Mouse (Mus musculus) neural tube, embryonic 12.5 days (tissue): ENCODE data around the gene Pnkp. TPM values are rescaled to one million over a fixed set of nuclear protein-coding genes. Genes with fewer than 3 reads are reported as not detected.

ENCODE experiments used
- ATAC-seq: fragments of 200-750 bp; cut with Nextera tagmentation; 2 replicates; pipeline ENCODE4 v1.8.0; 2017; ENCODE audit warnings: low read depth, mild to moderate bottlenecking, moderate TSS enrichment, moderate library complexity; ENCODE audit not compliant: low FRiP score
- H3K27ac ChIP-seq: fragments of 300-500 bp; sonication (generic); 2 replicates; pipeline ENCODE4 v1.5.1; 2016
- H3K27me3 ChIP-seq: fragments of 300-500 bp; sonication (generic); replicated peaks from 2 replicates; pipeline ENCODE4 v1.6.1; 2016; ENCODE audit warnings: mild to moderate bottlenecking
- H3K36me3 ChIP-seq: fragments of 300-500 bp; sonication (generic); 2 replicates; pipeline ENCODE4 v1.6.1; 2016; ENCODE audit warnings: mild to moderate bottlenecking
- H3K4me1 ChIP-seq: fragments of 300-500 bp; sonication (generic); 2 replicates; pipeline ENCODE4 v1.6.1; 2016
- H3K4me2 ChIP-seq: fragments of 300-500 bp; sonication (generic); replicated peaks from 2 replicates; pipeline ENCODE4 v1.6.1; 2016; ENCODE audit warnings: mild to moderate bottlenecking
- H3K4me3 ChIP-seq: fragments of 300-500 bp; sonication (generic); 2 replicates; pipeline ENCODE4 v1.5.1; 2016
- H3K9ac ChIP-seq: fragments of 300-500 bp; sonication (generic); 2 replicates; pipeline ENCODE4 v1.6.1; 2016; ENCODE audit warnings: mild to moderate bottlenecking
- H3K9me3 ChIP-seq: fragments of 300-500 bp; sonication (generic); 2 replicates; pipeline ENCODE4 v1.6.1; 2016; ENCODE audit warnings: mild to moderate bottlenecking
- WGBS: fragments of 180-500 bp; shearing (Covaris S2); methylation state at CpG from one replicate; pipeline ENCODE4 v1.1.7; 2016; 5-methylcytosine and 5-hydroxymethylcytosine counted together
- microRNA counts: library from miRNA; unstranded; fragments of <30 nt; microRNA quantifications from one replicate; lab custom pipeline; 2017
- microRNA-seq: library from miRNA; unstranded; fragments of <30 nt; microRNA quantifications from one replicate; pipeline ENCODE4, GENCODE M21; 2017
- polyA plus RNA-seq: library from polyadenylated mRNA; unstranded; fragments of >200 nt; fragmentation: Nextera tagmentation; extraction: Ambion mirVana; gene quantifications from 2 replicates; pipeline ENCODE4 v1.2.1, GENCODE M21; 2016

The Pnkp gene
- polyA plus RNA-seq, 1 experiment from 2014 or later = 39.3 TPM

- Histone ChIP-seq H3K27ac (no peak overlapping the region), H3K36me3 (peaks cover 68% of the 10 kb centered on the region), H3K9ac (no peak overlapping the region), H3K27me3 (no peaks in the 10 kb centered on the region), H3K4me1 (peaks cover 34% of the 10 kb centered on the region), H3K9me3 (no peaks in the 10 kb centered on the region), H3K4me2 (no peak overlapping the region), H3K4me3 (no peak overlapping the region)
- ATAC-seq = no peak
- 93% methylated on average over 11 of the region's 11 CpGs for WGBS
Measured at GRCm38 (mm10) chr7:44900632-44901031, 43.7 kb downstream of the Pnkp start.

DNA sequence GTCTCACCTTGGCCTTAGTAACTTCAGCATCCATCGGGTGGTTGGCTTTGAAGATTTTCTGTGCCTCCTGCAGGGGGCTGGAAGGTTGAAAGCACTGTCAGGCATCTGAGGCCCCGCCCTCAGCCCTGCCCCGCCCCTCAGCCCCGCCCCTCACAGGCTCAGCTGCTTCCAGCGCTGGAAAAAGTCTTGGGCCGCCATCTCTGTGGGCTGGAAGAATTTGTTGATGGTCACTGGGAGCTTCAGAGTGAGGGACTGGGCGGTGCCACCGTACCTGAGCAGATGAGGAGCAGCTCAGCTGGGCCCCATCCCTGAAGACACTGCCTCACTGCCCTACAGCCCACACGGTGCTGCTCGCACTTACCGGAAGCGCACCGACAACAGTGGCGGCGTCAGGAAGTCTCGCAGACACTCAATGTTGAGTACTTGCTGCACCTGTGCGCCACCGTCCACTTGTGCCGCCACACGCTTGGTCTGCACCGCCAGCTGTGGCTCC is 44.3 kb downstream of the Pnkp start:
- Histone ChIP-seq H3K9me3 (no peaks in the 10 kb centered on the region), H3K4me2 (peak overlapping the region; percentile 51), H3K4me1 (peaks cover 33% of the 10 kb centered on the region), H3K27ac (no peak overlapping the region), H3K36me3 (peaks cover 74% of the 10 kb centered on the region), H3K4me3 (0 out of 2 replicates have a peak overlapping the region, but pooled peaks have one; percentile 20), H3K9ac (peak overlapping the region; percentile 5; the same call in 1 of the 2 replicates), H3K27me3 (no peaks in the 10 kb centered on the region)
- WGBS = 23% methylated on average over 21 of the region's 21 CpGs
- ATAC-seq = no peak

GRCm38 (mm10) chr7:44905430-44905829 is 48.5 kb downstream of the Pnkp start:
- H3K27me3 ChIP-seq = no peaks in the 10 kb centered on the region
- no peaks in the 10 kb centered on the region for H3K9me3 ChIP-seq
- H3K4me1 ChIP-seq = peaks cover 11% of the 10 kb centered on the region
- 95% methylated on average over 20 of the region's 20 CpGs for WGBS
- peaks cover 94% of the 10 kb centered on the region for H3K36me3 ChIP-seq
- H3K27ac ChIP-seq = no peak overlapping the region
- H3K9ac ChIP-seq = no peak overlapping the region
- no peak overlapping the region for H3K4me2 ChIP-seq
- ATAC-seq = no peak
- H3K4me3 ChIP-seq = no peak overlapping the region

DNA sequence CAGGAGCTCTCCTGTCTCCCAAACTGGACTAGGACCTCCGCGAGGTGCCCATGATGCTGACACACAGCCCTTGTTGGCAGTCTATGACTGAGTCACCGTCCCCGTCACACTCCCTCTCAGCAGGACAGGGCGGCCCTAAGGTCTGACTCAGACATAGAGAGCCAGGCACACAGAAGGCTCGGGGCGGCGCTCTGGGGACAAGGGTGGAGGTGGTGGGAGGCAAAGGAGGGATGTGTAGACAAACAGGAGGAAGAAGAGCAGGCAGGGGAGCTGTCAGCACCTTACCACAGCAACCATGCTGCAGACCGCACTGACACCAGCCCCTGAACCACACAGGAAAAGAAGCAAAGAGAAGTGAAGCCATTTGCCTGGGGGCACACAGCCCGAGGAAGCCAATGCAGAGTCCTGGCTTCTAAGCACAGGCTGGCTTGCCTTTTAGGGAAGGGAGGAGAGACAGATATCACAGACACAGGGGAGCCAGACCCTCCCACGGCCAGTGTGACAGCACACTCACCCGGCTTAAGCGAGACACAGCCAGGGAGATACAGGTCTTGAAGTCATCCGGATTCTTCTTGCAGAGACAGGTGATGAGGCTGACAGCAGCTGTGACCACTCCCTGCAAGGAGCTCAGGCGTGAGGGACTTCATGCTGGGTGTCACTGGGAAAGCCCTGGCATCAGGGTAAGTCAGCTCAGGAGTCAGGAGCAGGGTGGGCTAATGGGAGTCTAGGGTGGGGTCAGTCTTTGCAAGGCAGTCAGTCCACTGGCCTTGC is 52.0 kb downstream of the Pnkp start:
- no peak overlapping the region for H3K4me3 ChIP-seq
- H3K27ac ChIP-seq = no peak overlapping the region

More for the DNA sequence above, 52.0 kb downstream of the Pnkp start:
- Histone ChIP-seq H3K4me1 (no peaks in the 10 kb centered on the region), H3K9ac (no peak overlapping the region), H3K4me2 (no peak overlapping the region), H3K9me3 (no peaks in the 10 kb centered on the region), H3K27me3 (no peaks in the 10 kb centered on the region), H3K36me3 (peaks cover 90% of the 10 kb centered on the region)
- ATAC-seq = no peak
- WGBS = 92% methylated on average over 15 of the region's 15 CpGs

MicroRNAs encoded within 50 kb of the gene (microRNA counts, 519-probe panel; counts per million panel counts)
- 342 counts per million, percentile 67 among the panel's probes with 10 or more counts for microRNA mmu-miR-707 (lab: Ali Mortazavi, UCI)

Small RNA genes lying within 50 kb of the gene (microRNA-seq; reads per million reads assigned to microRNA genes)
- gene Mir707 = not detected

Other genes starting within 250 kb of the Pnkp start
- 2.5 and 3.4 TPM in 2 replicates for gene Myh14, start 186.3 kb upstream of the Pnkp start, polyA plus RNA-seq
- not detected in 2 replicates for gene Izumo2, start 148.4 kb upstream of the Pnkp start, polyA plus RNA-seq
- gene Vrk3, start 108.7 kb upstream of the Pnkp start, polyA plus RNA-seq = 35.2 and 37.8 TPM in 2 replicates
- 1.5 and 2.0 TPM in 2 replicates for gene Zfp473, start 106.1 kb upstream of the Pnkp start, polyA plus RNA-seq
- 71.3 and 74.7 TPM in 2 replicates for gene Nup62, start 41.1 kb upstream of the Pnkp start, polyA plus RNA-seq
- gene Il4i1, start 40.8 kb upstream of the Pnkp start, polyA plus RNA-seq = 1.5 and 1.6 TPM in 2 replicates
- gene Atf5, start 40.5 kb upstream of the Pnkp start, polyA plus RNA-seq = 4.8 and 5.1 TPM in 2 replicates
- gene Akt1s1, start 8.1 kb upstream of the Pnkp start, polyA plus RNA-seq = 108 and 116 TPM in 2 replicates
- 95.4 and 101 TPM in 2 replicates for gene Tbc1d17, start 8.1 kb upstream of the Pnkp start, polyA plus RNA-seq
- 630 and 637 TPM in 2 replicates for gene Ptov1, start 12.6 kb downstream of the Pnkp start, polyA plus RNA-seq
- gene Med25, start 35.6 kb downstream of the Pnkp start, polyA plus RNA-seq = 156 and 158 TPM in 2 replicates
- 17.7 and 19.1 TPM in 2 replicates for gene Fuz, start 38.9 kb downstream of the Pnkp start, polyA plus RNA-seq
- 97.9 and 100 TPM in 2 replicates for gene Ap2a1, start 72.4 kb downstream of the Pnkp start, polyA plus RNA-seq
- gene Tsks, start 86.1 kb downstream of the Pnkp start, polyA plus RNA-seq = 0.14 TPM in 1 of 2 replicates, not detected in the other
- gene Cpt1c, start 117.7 kb downstream of the Pnkp start, polyA plus RNA-seq = 39.7 and 44.1 TPM in 2 replicates
- gene Prmt1, start 129.4 kb downstream of the Pnkp start, polyA plus RNA-seq = 595 and 646 TPM in 2 replicates
- gene Irf3, start 140.5 kb downstream of the Pnkp start, polyA plus RNA-seq = 71.0 and 73.4 TPM in 2 replicates
- 41.1 and 42.9 TPM in 2 replicates for gene Bcl2l12, start 141.6 kb downstream of the Pnkp start, polyA plus RNA-seq
- gene Scaf1, start 159.2 kb downstream of the Pnkp start, polyA plus RNA-seq = 47.2 and 47.3 TPM in 2 replicates
- 16.8 and 18.4 TPM in 2 replicates for gene Rras, start 160.8 kb downstream of the Pnkp start, polyA plus RNA-seq
- gene Prr12, start 195.7 kb downstream of the Pnkp start, polyA plus RNA-seq = 11.8 and 14.0 TPM in 2 replicates
- 56.5 and 63.0 TPM in 2 replicates for gene Nosip, start 205.3 kb downstream of the Pnkp start, polyA plus RNA-seq
- gene Prrg2, start 205.5 kb downstream of the Pnkp start, polyA plus RNA-seq = 15.2 and 17.9 TPM in 2 replicates
- gene Rcn3, start 235.1 kb downstream of the Pnkp start, polyA plus RNA-seq = 125 and 139 TPM in 2 replicates
- gene Fcgrt, start 246.7 kb downstream of the Pnkp start, polyA plus RNA-seq = 14.1 and 15.7 TPM in 2 replicates